Mouse (Mus musculus): ENCODE measurements around the gene Spats2l.

Spats2l gene

GRCm38 (mm10) chr1:57826245-57826644 is 52.3 kb downstream of the Spats2l start:
- DNase-seq = no peak

GRCm38 (mm10) chr1:57833145-57833544 is 59.2 kb downstream of the Spats2l start:
- no peak for DNase-seq

GRCm38 (mm10) chr1:57835128-57835527 is 61.2 kb downstream of the Spats2l start:
- DNase-seq = no peak

GRCm38 (mm10) chr1:57836686-57837317 is 62.8 kb downstream of the Spats2l start:
- DNase-seq = no peak

- DNase-seq = no peak
These were observed 65.9 kb downstream of the Spats2l start for GRCm38 (mm10) chr1:57839863-57840262.

- DNase-seq = no peak
These were observed 71.2 kb downstream of the Spats2l start for GRCm38 (mm10) chr1:57845054-57845722.

GRCm38 (mm10) chr1:57846856-57847698 is 73.1 kb downstream of the Spats2l start:
- no peak for DNase-seq

- no peak for DNase-seq
These were observed 75.1 kb downstream of the Spats2l start for GRCm38 (mm10) chr1:57849087-57849486.

GRCm38 (mm10) chr1:57849916-57850315 is 76.0 kb downstream of the Spats2l start:
- no peak for DNase-seq

- DNase-seq = no peak
These were observed 77.9 kb downstream of the Spats2l start for GRCm38 (mm10) chr1:57851871-57852270.

GRCm38 (mm10) chr1:57852562-57853271 is 78.8 kb downstream of the Spats2l start:
- DNase-seq = no peak

GRCm38 (mm10) chr1:57857799-57858198 is 83.8 kb downstream of the Spats2l start:
- no peak for DNase-seq

GRCm38 (mm10) chr1:57862024-57862423 is 88.1 kb downstream of the Spats2l start:
- DNase-seq = no peak

GRCm38 (mm10) chr1:57868651-57869050 is 94.7 kb downstream of the Spats2l start:
- DNase-seq = no peak

GRCm38 (mm10) chr1:57872006-57872405 is 98.0 kb downstream of the Spats2l start:
- no peak for DNase-seq

- DNase-seq = no peak
These were observed 100.0 kb downstream of the Spats2l start for GRCm38 (mm10) chr1:57873996-57874395.

GRCm38 (mm10) chr1:57875109-57875508 is 101.1 kb downstream of the Spats2l start:
- DNase-seq = no peak

GRCm38 (mm10) chr1:57875512-57875911 is 101.5 kb downstream of the Spats2l start:
- DNase-seq = no peak

GRCm38 (mm10) chr1:57878957-57879356 is 105.0 kb downstream of the Spats2l start:
- DNase-seq = no peak

GRCm38 (mm10) chr1:57884867-57885266 is 110.9 kb downstream of the Spats2l start:
- DNase-seq = no peak

GRCm38 (mm10) chr1:57889803-57890202 is 115.8 kb downstream of the Spats2l start:
- no peak for DNase-seq

- DNase-seq = no peak
These were observed 116.4 kb downstream of the Spats2l start for GRCm38 (mm10) chr1:57890259-57890902.

GRCm38 (mm10) chr1:57890903-57891267 is 116.9 kb downstream of the Spats2l start:
- DNase-seq = no peak

All from cerebellum, adult 18-20 months (tissue).